Mouse (Mus musculus): ENCODE measurements around the gene Ocln. TPM values are rescaled to one million over a fixed set of nuclear protein-coding genes. Genes with fewer than 3 reads are reported as not detected.

Gene Ocln
- polyA plus RNA-seq (2012; rRNA removed): 5.2 and 6.2 TPM in 2 replicates

GRCm38 (mm10) chr13:100552369-100553041 is at the start of gene Ocln:
Ocln (minus strand) TSS chr13:100552718.

GRCm38 (mm10) chr13:100492061-100492787 is 60.3 kb downstream of the Ocln start, which contains the start of gene Gtf2h2:
Gtf2h2 (minus strand) TSS chr13:100492579.

GRCm38 (mm10) chr13:100452415-100453127 is 99.9 kb downstream of the Ocln start, which contains the start of gene Naip1:
Naip1 (minus strand) TSS chr13:100452869.

Other genes starting within 250 kb of the Ocln start
- gene Naip6, start 235.0 kb downstream of the Ocln start, polyA plus RNA-seq (2012; rRNA removed): 0.17 TPM in 2 replicates
- gene Naip1, start 99.8 kb downstream of the Ocln start, polyA plus RNA-seq (2012; rRNA removed): 0.09 and 0.11 TPM in 2 replicates
- gene Gtf2h2, start 60.1 kb downstream of the Ocln start, polyA plus RNA-seq (2012; rRNA removed): 75.2 and 75.9 TPM in 2 replicates
- gene Marveld2, start 64.3 kb upstream of the Ocln start, polyA plus RNA-seq (2012; rRNA removed): 1.7 and 2.6 TPM in 2 replicates
- 260 and 268 TPM in 2 replicates for gene Ak6, start 98.3 kb upstream of the Ocln start, polyA plus RNA-seq (2012; rRNA removed)
- 15.1 and 15.9 TPM in 2 replicates for gene Rad17, start 98.3 kb upstream of the Ocln start, polyA plus RNA-seq (2012; rRNA removed)
- gene Taf9, start 98.9 kb upstream of the Ocln start, polyA plus RNA-seq (2012; rRNA removed): 26.5 and 27.3 TPM in 2 replicates
- 0.75 and 0.84 TPM in 2 replicates for gene Ccdc125, start 117.0 kb upstream of the Ocln start, polyA plus RNA-seq (2012; rRNA removed)
- gene Cdk7, start 178.2 kb upstream of the Ocln start, polyA plus RNA-seq (2012; rRNA removed): 24.3 and 27.6 TPM in 2 replicates
- gene Mrps36, start 191.9 kb upstream of the Ocln start, polyA plus RNA-seq (2012; rRNA removed): 77.6 and 80.6 TPM in 2 replicates
- 5.6 and 6.2 TPM in 2 replicates for gene Cenph, start 223.2 kb upstream of the Ocln start, polyA plus RNA-seq (2012; rRNA removed)
- gene Ccnb1, start 233.9 kb upstream of the Ocln start, polyA plus RNA-seq (2012; rRNA removed): 25.8 and 28.5 TPM in 2 replicates

All from central nervous system, embryonic 18 days (tissue).